13 mouse cellular contexts compared by ENCODE assay signal in genomic region chr6:124900801-124901480, GRCm38 (mm10). TPM values are rescaled to one million over a fixed set of nuclear protein-coding genes. Genes with fewer than 3 reads are reported as not detected.
DNase-seq lines count a peak whose midpoint lies in the region; TF ChIP-seq lines count a peak whose summit lies in the region.
"Had no signal": no experiment of that assay in that cellular context is flagged by ENCODE, and none has a peak within 500 bp of the region (broad histone marks: within the 10 kb centered on the region; RNA-seq: fewer than 3 reads in every experiment).

No protein-coding gene starts in this region.

- no peaks in the 10 kb centered on the region for H3K36me3 ChIP-seq in E14TG2a.4 (ENCODE audit: insufficient read depth, low read length)
- H3K36me3 ChIP-seq: embryonic facial prominence, embryonic 15.5 days; limb, embryonic 12.5 days had no signal

- intact Hi-C loops in left cerebral cortex, postnatal 4 days (cut with DNase I) = loop anchor here (5.0 kb wide), 1 partner anchor 39 kb away; the partner anchor contains the start of gene Gpr162
- intact Hi-C loops in left cerebral cortex, postnatal 36 days (cut with DNase I) = no loop called here

- H3K4me3 ChIP-seq in E14TG2a.4 (replicated peaks; ENCODE audit: low read length) = peak overlapping the region; percentile 29; the same call in 1 of the 2 replicates
- H3K4me3 ChIP-seq: embryonic facial prominence, embryonic 15.5 days; limb, embryonic 12.5 days had no signal

- H3K27me3 ChIP-seq in E14TG2a.4 (ENCODE audit: insufficient read depth, low read length) = no peaks in the 10 kb centered on the region
- H3K27me3 ChIP-seq: embryonic facial prominence, embryonic 15.5 days; limb, embryonic 12.5 days had no signal

- peak; percentile 38 to 42 for DNase-seq in adrenal gland, adult (ENCODE audit: inconsistent age in 2 of 2, low spot score in 1 of 2)
- DNase-seq in adrenal gland, postnatal 4 days (ENCODE audit: low spot score in 2 of 2) = no peak
- DNase-seq in left cerebral cortex, postnatal 4 days = peak; percentile 64
- DNase-seq in left cerebral cortex, postnatal 36 days (ENCODE audit: low spot score in 2 of 2) = no peak
- DNase-seq in induced T-regulatory cell, adult 2 months (ENCODE audit: low read depth) = peak; percentile 88
- DNase-seq in adrenal gland, adult 2 months = no peak
- no peak for DNase-seq in gastrocnemius, adult 8-10 months (ENCODE audit: low spot score in 2 of 2)
- DNase-seq: adrenal gland, postnatal 36 days had no signal

- H3K4me1 ChIP-seq in E14TG2a.4 (replicated peaks; ENCODE audit: low read depth, low read length) = peaks cover 67% of the 10 kb centered on the region

- no peak for TF ChIP-seq CTCF in E14TG2a.4 (conservative IDR thresholded peaks at IDR 0.05; ENCODE audit: low read length)

- H3K9me3 ChIP-seq in E14TG2a.4 (ENCODE audit: low read length) = no peaks in the 10 kb centered on the region
- H3K9me3 ChIP-seq: embryonic facial prominence, embryonic 15.5 days; limb, embryonic 12.5 days had no signal

RNA-seq across cellular contexts. Expression of gene Lag3, which starts 10.6 kb away (rescaled TPM):
- 1 to 10 TPM; 1.5 to 1.7 TPM for total RNA-seq in adrenal gland, postnatal 4 days (2021)
- 1 to 10 TPM; 1.7 to 2.3 TPM for total RNA-seq in left cerebral cortex, postnatal 4 days (2021)
- 1 to 10 TPM; 2.7 to 3.1 TPM for total RNA-seq in left cerebral cortex, postnatal 36 days (2021)
- 1 to 10 TPM; 1.1 to 1.5 TPM for total RNA-seq in adrenal gland, adult 2 months (2021)
- polyA plus RNA-seq in adrenal gland, adult 2 months (2012; rRNA removed) = 2.1 and 2.5 TPM in 2 replicates
- total RNA-seq in gastrocnemius, adult 8-10 months (2022) = under 1 TPM in 1 of 4 experiments, not detected in 3; 0.31 TPM

RNA-seq across cellular contexts. Expression of gene Cd4, which starts 12.9 kb away (rescaled TPM):
- under 1 TPM; 0.62 to 0.84 TPM for total RNA-seq in adrenal gland, postnatal 4 days (2021)
- 1 to 10 TPM in 1 of 2 experiments, under 1 TPM in 1; 0.52 to 1.2 TPM for total RNA-seq in left cerebral cortex, postnatal 4 days (2021)
- 1 to 10 TPM; 5.4 to 5.8 TPM for total RNA-seq in left cerebral cortex, postnatal 36 days (2021)
- total RNA-seq in adrenal gland, adult 2 months (2021) = under 1 TPM; 0.31 to 0.55 TPM
- 0.52 and 0.61 TPM in 2 replicates for polyA plus RNA-seq in adrenal gland, adult 2 months (2012; rRNA removed)
- total RNA-seq in gastrocnemius, adult 8-10 months (2022) = under 1 TPM in 1 of 4 experiments, not detected in 3; 0.11 TPM
- polyA plus RNA-seq: C2C12; neural tube, embryonic 11.5 days had no signal

RNA-seq across cellular contexts. Expression of gene Ptms, which starts 19.0 kb away (rescaled TPM):
- total RNA-seq in adrenal gland, postnatal 4 days (2021) = 100 to 1,000 TPM; 692 to 728 TPM
- total RNA-seq in left cerebral cortex, postnatal 4 days (2021) = 1,000 to 10,000 TPM; 1,603 to 1,633 TPM
- 1,000 to 10,000 TPM in 1 of 2 experiments, 100 to 1,000 TPM in 1; 913 to 1,047 TPM for total RNA-seq in left cerebral cortex, postnatal 36 days (2021)
- 100 to 1,000 TPM; 828 to 858 TPM for total RNA-seq in adrenal gland, adult 2 months (2021)
- polyA plus RNA-seq in adrenal gland, adult 2 months (2012; rRNA removed) = 2,208 and 2,873 TPM in 2 replicates
- 10 to 100 TPM; 64.6 to 83.2 (median 76.8) TPM for total RNA-seq in gastrocnemius, adult 8-10 months (2022)

RNA-seq across cellular contexts. Expression of gene Mlf2, which starts 30.2 kb away (rescaled TPM):
- 100 to 1,000 TPM; 257 to 265 TPM for total RNA-seq in adrenal gland, postnatal 4 days (2021)
- 100 to 1,000 TPM; 467 to 469 TPM for total RNA-seq in left cerebral cortex, postnatal 4 days (2021)
- total RNA-seq in left cerebral cortex, postnatal 36 days (2021) = 100 to 1,000 TPM; 606 to 697 TPM
- 100 to 1,000 TPM; 269 to 320 TPM for total RNA-seq in adrenal gland, adult 2 months (2021)
- polyA plus RNA-seq in adrenal gland, adult 2 months (2012; rRNA removed) = 390 and 451 TPM in 2 replicates
- 100 to 1,000 TPM; 192 to 219 (median 202) TPM for total RNA-seq in gastrocnemius, adult 8-10 months (2022)

RNA-seq across cellular contexts. Expression of gene Gpr162, which starts 37.2 kb away (rescaled TPM):
- total RNA-seq in adrenal gland, postnatal 4 days (2021) = 1 to 10 TPM; 5.1 to 5.6 TPM
- 100 to 1,000 TPM; 145 to 164 TPM for total RNA-seq in left cerebral cortex, postnatal 4 days (2021)
- 100 to 1,000 TPM; 218 to 235 TPM for total RNA-seq in left cerebral cortex, postnatal 36 days (2021)
- total RNA-seq in adrenal gland, adult 2 months (2021) = 1 to 10 TPM; 1.1 to 2.5 TPM
- 1.9 and 2.4 TPM in 2 replicates for polyA plus RNA-seq in adrenal gland, adult 2 months (2012; rRNA removed)
- not detected for total RNA-seq in gastrocnemius, adult 8-10 months (2022)

Comparison
In these comparisons a context has a peak if more than half of its experiments do, and no peak if none do; other contexts are left out.
1. DNase-seq: peak in adrenal gland, adult (2 of 2), left cerebral cortex, postnatal 4 days (single experiment) and induced T-regulatory cell, adult 2 months (single experiment); none in adrenal gland, postnatal 4 days (0 of 2), left cerebral cortex, postnatal 36 days (0 of 2), adrenal gland, adult 2 months (single experiment) and gastrocnemius, adult 8-10 months (0 of 2).
2. RNA of gene Ptms, which starts 19.0 kb away (total RNA-seq): 1,603 to 1,633 TPM in left cerebral cortex, postnatal 4 days, 913 to 1,047 TPM in left cerebral cortex, postnatal 36 days, 828 to 858 TPM in adrenal gland, adult 2 months and 692 to 728 TPM in adrenal gland, postnatal 4 days; 64.6 to 83.2 TPM in gastrocnemius, adult 8-10 months; every median in the first group is over 4 times any median in the second.